Mouse (Mus musculus): ENCODE data around the gene Cst11.

- no peak for TF ChIP-seq POLR2A (IDR thresholded peaks at IDR 0.05; ENCODE audit: control insufficient read depth, low read depth, low read length)
- TF ChIP-seq CTCF (IDR thresholded peaks at IDR 0.05; ENCODE audit: control insufficient read depth, insufficient read depth, insufficient replicate concordance, low read depth, low read length), result no peak
These were observed 28.3 kb downstream of the Cst11 start for GRCm38 (mm10) chr2:148743001-148743400.

Measured in testis, adult 2 months (tissue).